Mouse (Mus musculus): ENCODE data around the gene Bnipl.

- no peak for TF ChIP-seq CTCF (IDR thresholded peaks at IDR 0.05; ENCODE audit: insufficient read depth, low read length)
- no peak for TF ChIP-seq POLR2A (IDR thresholded peaks at IDR 0.05; ENCODE audit: borderline replicate concordance, extremely low read depth, low read depth, low read length)
Measured at GRCm38 (mm10) chr3:95240900-95241299, 10.1 kb downstream of the Bnipl start.

Data from lung, adult 2 months (tissue).